Mouse (Mus musculus) B cell, adult 2 months (primary cell): ENCODE data around the gene B230118H07Rik.
"Not testable (repeated sequence)": the region's sequence is repeated elsewhere in the genome, so short reads cannot be mapped to it uniquely, and the experiment has no call there.

ENCODE experiments used
- DNase-seq, 2 experiments: peaks; one replicate each; pipeline ENCODE4 v3.0.0; 2022

B230118H07Rik gene

GRCm38 (mm10) chr2:101581418-101581817, 67.9 kb downstream of the B230118H07Rik start:
- DNase-seq: no peak

- no peak for DNase-seq
Measured at GRCm38 (mm10) chr2:101580977-101581376, 68.4 kb downstream of the B230118H07Rik start.

- DNase-seq: no peak
Measured at GRCm38 (mm10) chr2:101580428-101580827, 68.9 kb downstream of the B230118H07Rik start.

DNA sequence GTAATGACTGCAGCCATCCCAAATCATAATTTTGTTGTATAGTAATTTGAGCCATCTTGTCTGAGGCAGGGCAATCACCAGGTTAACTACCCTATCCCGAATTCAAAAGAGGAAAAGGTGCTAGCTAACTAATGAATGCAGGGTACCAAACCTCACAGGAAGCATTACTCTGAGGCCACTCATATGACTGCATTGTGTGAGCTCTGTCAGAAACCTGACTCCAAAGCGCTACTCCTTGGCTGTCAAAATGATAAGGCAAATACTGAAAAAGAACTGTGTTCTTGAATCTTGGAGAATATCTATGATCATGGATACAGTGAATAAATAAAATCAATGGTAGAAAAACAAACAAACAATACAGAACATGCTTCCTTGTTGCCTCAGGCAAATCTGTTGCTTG, 69.3 kb downstream of the B230118H07Rik start:
- DNase-seq: no peak

DNA sequence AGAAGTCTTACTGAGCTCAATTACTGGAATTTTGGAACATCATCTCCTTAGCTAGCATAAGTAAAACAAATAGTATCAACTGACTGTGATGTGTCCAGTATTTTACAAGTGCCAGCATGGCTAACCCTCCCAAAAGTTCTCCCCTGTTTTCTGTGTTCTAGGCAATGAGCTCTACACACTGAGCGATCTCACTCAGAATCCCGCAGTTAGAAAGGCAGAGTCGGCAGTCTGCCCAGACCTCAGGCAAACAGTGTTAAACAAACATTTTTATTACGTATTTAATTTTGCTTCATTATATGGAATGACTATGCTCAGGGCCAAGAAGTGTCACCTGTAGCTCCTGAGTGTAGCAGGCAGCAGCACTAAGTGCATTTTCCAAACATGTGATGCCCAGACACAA, 72.1 kb downstream of the B230118H07Rik start:
- DNase-seq: no peak

- DNase-seq: no peak
Measured at GRCm38 (mm10) chr2:101569230-101569629, 80.1 kb downstream of the B230118H07Rik start.

DNA sequence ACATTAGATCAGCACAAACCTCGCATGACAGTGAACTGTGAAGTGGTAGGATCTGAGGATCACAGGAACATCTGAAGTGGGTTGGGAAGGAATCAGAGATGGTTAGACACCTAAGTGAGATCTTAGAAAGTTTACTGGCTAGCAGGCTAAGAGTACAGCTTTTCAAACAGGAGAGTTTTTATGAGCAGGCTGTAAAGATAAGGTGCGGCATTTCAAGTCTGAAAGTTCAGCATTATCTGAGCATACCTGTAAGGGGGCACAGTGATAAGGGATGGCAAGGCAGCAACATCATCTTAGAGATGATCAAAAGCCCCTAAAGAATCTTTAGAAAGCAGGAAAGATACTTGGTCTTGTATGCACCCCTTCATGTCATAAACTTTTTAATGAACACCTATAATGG, 81.8 kb downstream of the B230118H07Rik start:
- DNase-seq: no peak

DNA sequence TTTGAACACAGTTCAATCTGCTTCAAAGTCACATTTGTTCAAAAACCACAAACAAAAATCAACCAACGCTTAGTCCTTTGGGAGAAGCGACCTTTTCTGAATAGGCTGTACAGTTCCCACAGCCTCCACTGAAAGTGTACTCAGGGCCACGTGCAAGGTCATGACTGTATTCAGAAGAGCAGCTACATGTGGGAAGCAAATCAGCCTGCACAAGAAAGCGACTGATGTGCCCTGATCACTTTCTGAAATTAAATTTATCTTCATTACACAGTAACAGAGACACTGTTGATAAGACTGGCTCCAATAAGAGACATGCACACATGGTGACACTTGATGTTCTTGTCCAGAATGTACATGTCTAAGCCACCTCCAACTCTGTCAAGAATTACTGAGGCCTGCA, 85.6 kb downstream of the B230118H07Rik start:
- no peak for DNase-seq

GRCm38 (mm10) chr2:101563206-101563605, 86.1 kb downstream of the B230118H07Rik start:
- DNase-seq: no peak

DNA sequence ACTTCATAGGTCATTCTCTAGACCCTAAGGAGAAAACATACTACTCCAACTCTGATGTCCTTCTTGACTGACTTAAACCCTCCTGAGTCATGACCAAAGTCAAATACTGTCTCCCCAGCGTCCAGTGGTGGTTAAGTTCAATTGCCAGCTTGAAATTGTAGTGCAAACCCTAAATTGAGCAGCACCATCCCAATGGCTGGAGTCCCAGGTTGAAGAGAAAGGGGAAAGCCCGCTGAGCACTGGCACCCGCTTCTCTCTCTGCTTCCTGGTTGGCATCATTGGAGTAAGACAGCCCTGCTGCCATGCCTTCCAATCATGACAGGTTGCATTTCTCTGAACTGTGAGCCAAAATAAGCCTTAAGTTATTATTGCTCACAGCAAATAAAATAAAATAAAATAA, 89.9 kb downstream of the B230118H07Rik start:
- DNase-seq: no peak

DNA sequence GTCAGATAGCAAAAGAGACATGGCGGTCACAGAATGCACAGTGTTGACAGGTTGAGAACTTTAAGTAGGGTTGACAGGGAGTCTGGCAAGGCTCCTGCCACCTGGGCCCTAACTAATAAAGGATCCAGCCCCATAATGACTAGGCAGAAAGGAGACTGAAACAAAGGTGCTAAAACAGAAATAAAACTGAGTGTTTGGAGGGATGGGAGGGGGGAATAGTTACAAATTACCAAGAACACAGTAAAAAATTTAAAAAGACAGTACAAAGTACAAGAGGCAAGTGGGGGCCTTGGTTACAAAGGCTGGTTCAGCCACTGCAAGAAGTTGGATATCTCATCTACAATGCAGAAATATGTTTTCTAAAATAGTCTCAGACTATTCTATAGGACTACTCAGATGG, 93.4 kb downstream of the B230118H07Rik start:
- no peak for DNase-seq

GRCm38 (mm10) chr2:101553851-101554250, 95.5 kb downstream of the B230118H07Rik start:
- no peak for DNase-seq

- DNase-seq: no peak
Measured at GRCm38 (mm10) chr2:101552301-101552700, 97.0 kb downstream of the B230118H07Rik start.

GRCm38 (mm10) chr2:101551026-101551719, 98.2 kb downstream of the B230118H07Rik start:
- DNase-seq: no peak

DNA sequence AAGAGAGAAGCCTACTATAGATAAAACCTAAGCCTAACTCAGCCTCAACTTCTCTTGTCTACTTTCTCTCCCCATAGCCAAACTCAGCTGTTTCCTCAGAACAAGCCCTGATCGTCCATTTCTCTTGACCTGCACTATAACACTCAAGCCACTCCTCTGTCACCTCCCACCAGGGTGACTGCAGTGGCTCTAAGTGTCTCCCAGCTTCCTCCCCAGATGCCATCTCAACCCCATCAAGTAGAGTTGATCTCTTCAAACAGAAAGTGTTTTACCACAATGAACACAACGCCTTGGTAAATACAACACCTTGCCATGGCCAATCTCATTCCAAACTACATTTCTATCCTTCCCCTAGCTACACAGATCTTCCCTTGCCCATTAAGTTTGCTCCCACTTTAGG, 99.2 kb downstream of the B230118H07Rik start:
- DNase-seq: no peak

DNA sequence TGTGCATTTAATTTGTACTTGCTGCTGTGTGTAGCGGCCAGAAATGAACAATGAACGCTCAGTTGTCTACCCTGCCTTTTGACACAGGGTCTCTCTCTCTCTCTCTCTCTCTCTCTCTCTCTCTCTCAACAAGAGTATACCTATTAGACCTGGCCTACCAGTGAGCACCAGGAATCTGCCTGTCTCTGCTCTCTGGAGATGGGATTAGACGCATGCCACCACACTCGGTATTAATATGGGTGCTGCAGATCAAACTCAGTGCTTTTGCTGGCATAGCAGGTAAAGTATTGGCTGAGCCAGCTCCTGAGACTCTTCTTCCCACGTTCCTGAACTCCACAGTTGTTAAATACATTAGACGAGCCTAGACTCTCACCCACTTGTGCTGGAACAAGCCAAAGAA, 100.5 kb downstream of the B230118H07Rik start:
- DNase-seq: no peak

- no peak for DNase-seq
Measured at GRCm38 (mm10) chr2:101545593-101545992, 103.7 kb downstream of the B230118H07Rik start.

DNA sequence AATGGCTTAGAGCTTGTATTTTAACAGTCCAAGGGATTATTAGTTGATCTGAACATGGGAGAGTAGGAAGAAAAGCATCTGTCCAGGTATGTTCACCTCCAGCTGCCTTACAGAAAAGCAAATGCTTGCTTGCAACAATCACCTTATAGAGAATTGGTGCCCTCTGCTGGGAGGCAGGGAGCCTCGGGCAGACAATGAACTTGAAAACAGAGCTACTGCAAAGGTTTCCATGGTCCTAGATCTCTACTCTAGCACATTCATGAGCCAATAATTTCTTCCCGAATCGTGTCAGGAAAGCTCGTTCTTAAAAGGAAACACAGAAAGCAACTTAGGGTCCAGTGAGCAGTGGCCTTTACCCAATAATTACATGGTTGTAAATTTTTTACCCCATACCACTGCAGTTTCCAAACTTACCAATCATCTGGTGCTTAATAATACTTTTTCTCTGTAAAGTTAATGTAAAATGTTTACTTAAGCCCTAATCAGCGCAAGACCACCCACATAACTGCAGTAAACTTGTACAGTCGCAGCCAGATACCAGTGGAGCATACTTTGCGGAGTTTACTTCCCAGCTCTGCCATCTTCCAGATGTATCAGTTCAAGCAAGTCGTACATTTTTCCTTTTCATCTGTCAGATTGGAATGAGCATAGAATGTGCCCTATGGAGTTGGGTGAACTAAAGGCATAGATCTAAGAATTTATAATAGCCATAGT, 105.5 kb downstream of the B230118H07Rik start:
- no peak for DNase-seq

DNA sequence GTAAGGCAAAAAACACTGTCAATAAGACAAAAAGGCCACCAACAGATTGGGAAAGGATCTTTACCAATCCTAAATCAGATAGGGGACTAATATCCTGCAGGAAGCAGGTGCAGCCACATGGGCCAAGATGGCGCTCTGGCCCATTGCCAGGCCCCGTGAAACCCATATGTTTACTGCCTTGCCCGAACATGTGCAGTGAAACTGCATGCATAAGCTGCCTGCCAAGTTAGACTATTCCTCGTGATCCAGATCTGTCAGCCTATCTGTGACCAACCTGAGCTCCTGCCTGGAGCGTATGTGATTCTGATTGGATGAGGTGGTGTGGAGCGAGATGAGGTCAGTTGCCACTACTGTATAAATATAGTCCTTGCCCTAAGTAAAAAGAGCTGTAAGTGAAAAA, 112.4 kb downstream of the B230118H07Rik start:
- DNase-seq: not testable (repeated sequence)

- no peak for DNase-seq
Measured at GRCm38 (mm10) chr2:101533741-101534140, 115.6 kb downstream of the B230118H07Rik start.

- peak; percentile 9 to 19 for DNase-seq
Measured at GRCm38 (mm10) chr2:101525503-101526381, 123.6 kb downstream of the B230118H07Rik start.

GRCm38 (mm10) chr2:101525091-101525490, 124.2 kb downstream of the B230118H07Rik start:
- DNase-seq: no peak

DNA sequence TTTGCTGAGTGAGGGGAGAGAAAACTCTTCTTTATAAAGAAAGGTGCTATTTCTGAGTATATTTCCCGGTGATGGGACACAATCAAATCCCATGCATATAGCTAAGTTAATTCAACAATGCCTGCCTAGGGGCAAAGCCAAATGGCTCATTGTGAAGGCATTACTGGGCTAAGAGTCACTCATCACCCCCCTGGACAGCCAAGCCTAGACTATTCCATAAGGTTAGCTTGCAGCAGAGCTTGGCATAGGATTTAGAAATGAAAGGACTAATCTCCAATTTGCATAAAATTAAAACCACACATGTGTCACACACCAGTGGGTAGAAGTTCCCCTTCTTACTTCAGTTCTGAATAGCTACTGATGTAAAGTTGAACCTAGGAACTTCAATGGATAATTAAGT, 128.8 kb downstream of the B230118H07Rik start:
- no peak for DNase-seq
